Mouse (Mus musculus) MEL (cell line): ENCODE results near the gene Lifr. TPM values are rescaled to one million over a fixed set of nuclear protein-coding genes. Genes with fewer than 3 reads are reported as not detected.

Source experiments
- DNase-seq: peaks from one replicate; pipeline ENCODE4 v3.0.0; 2011; ENCODE audit warnings: low read depth, low spot score
- H3K27ac ChIP-seq: 2 replicates; pipeline ENCODE4 v1.5.1; 2012; ENCODE audit warnings: low read depth, mild to moderate bottlenecking, control low read depth, low read length, moderate library complexity; ENCODE audit not compliant: control insufficient read depth
- H3K27me3 ChIP-seq, 2 experiments: fragments of 150-350 bp in 1 of 2; sonication (generic) in 1 of 2; 2 replicates each; pipeline ENCODE4 v1.6.1; 2012; ENCODE audit warnings: low read length in 2 of 2, mild to moderate bottlenecking in 2 of 2, improper control_type of control experiment in 1 of 2, moderate library complexity in 1 of 2; ENCODE audit not compliant: insufficient read depth in 2 of 2, control insufficient read depth in 1 of 2
- H3K36me3 ChIP-seq, 2 experiments: 2 replicates each; pipeline ENCODE4 v1.6.1; 2012 to 2014; ENCODE audit warnings: low read length in 2 of 2, improper control_type of control experiment in 1 of 2, inconsistent platforms in 1 of 2, mild to moderate bottlenecking in 1 of 2; ENCODE audit not compliant: insufficient read depth in 2 of 2, control insufficient read depth in 1 of 2
- H3K4me1 ChIP-seq, 2 experiments: fragments of 150-350 bp in 1 of 2; sonication (generic) in 1 of 2; 2 replicates each; pipeline ENCODE4 v1.6.1; 2012; ENCODE audit warnings: low read length in 2 of 2, improper control_type of control experiment in 1 of 2, mild to moderate bottlenecking in 1 of 2; ENCODE audit not compliant: insufficient read depth in 2 of 2, control insufficient read depth in 1 of 2
- H3K4me3 ChIP-seq, 2 experiments: fragments of 150-350 bp in 1 of 2; sonication (generic) in 1 of 2; 2 replicates each; pipeline ENCODE4 v1.5.1; 2012; ENCODE audit warnings: low read depth in 2 of 2, low read length in 2 of 2, mild to moderate bottlenecking in 2 of 2, moderate library complexity in 2 of 2, control low read depth in 1 of 2, improper control_type of control experiment in 1 of 2; ENCODE audit not compliant: control insufficient read depth in 1 of 2, insufficient read depth in 1 of 2
- H3K79me2 ChIP-seq: 2 replicates; pipeline ENCODE4 v1.6.1; 2012; ENCODE audit warnings: mild to moderate bottlenecking, low read length, moderate library complexity; ENCODE audit not compliant: control insufficient read depth, poor library complexity, insufficient read depth
- H3K9ac ChIP-seq: 2 replicates; pipeline ENCODE4 v1.6.1; 2012; ENCODE audit warnings: low read depth, mild to moderate bottlenecking, control low read depth, low read length, moderate library complexity; ENCODE audit not compliant: control insufficient read depth, poor library complexity, severe bottlenecking
- H3K9me3 ChIP-seq: fragments of 150-350 bp; sonication (generic); replicated peaks from 2 replicates; pipeline ENCODE4 v1.6.1; 2012; ENCODE audit warnings: mild to moderate bottlenecking, low read length, improper control_type of control experiment, moderate library complexity; ENCODE audit not compliant: insufficient read depth
- CTCF ChIP-seq, 3 experiments: IDR thresholded peaks in 2 of 3; conservative IDR thresholded peaks in 1 of 3; 2 replicates each; pipeline ENCODE4 v1.5.1; 2011 to 2012; ENCODE audit warnings: low read length in 3 of 3, low read depth in 2 of 3, mild to moderate bottlenecking in 2 of 3, improper control_type of control experiment in 1 of 3, inconsistent platforms in 1 of 3, mixed read lengths in 1 of 3, moderate library complexity in 1 of 3; ENCODE audit not compliant: control insufficient read depth in 1 of 3, insufficient read depth in 1 of 3, poor library complexity in 1 of 3, severe bottlenecking in 1 of 3
- E2F4 ChIP-seq: IDR thresholded peaks from 2 replicates; pipeline ENCODE4 v1.6.1; 2011; ENCODE audit warnings: low read depth, low read length, improper control_type of control experiment, borderline replicate concordance
- ELF1 ChIP-seq: IDR thresholded peaks from 2 replicates; pipeline ENCODE4 v1.6.1; 2014; ENCODE audit warnings: low read depth, mild to moderate bottlenecking, inconsistent platforms, low read length, improper control_type of control experiment, moderate library complexity
- HCFC1 ChIP-seq: IDR thresholded peaks from 2 replicates; pipeline ENCODE4 v1.6.1; 2012; ENCODE audit warnings: low read depth, mild to moderate bottlenecking, inconsistent platforms, low read length, improper control_type of control experiment, moderate library complexity
- KAT2A ChIP-seq: conservative IDR thresholded peaks from 2 replicates; pipeline ENCODE4 v1.6.1; 2012; ENCODE audit warnings: low read depth, low read length, improper control_type of control experiment, inconsistent platforms
- MAFK ChIP-seq: IDR thresholded peaks from 2 replicates; pipeline ENCODE4 v1.6.1; 2011; ENCODE audit warnings: low read depth, mild to moderate bottlenecking, low read length, improper control_type of control experiment, borderline replicate concordance
- MAX ChIP-seq: IDR thresholded peaks from 2 replicates; pipeline ENCODE4 v1.6.1; 2011; ENCODE audit warnings: low read length, improper control_type of control experiment
- MEF2A ChIP-seq: IDR thresholded peaks from 2 replicates; pipeline ENCODE4 v1.6.1; 2014; ENCODE audit warnings: low read depth, mild to moderate bottlenecking, inconsistent platforms, low read length, improper control_type of control experiment; ENCODE audit not compliant: poor library complexity, insufficient replicate concordance, severe bottlenecking; ENCODE audit errors: extremely low read depth
- MYC ChIP-seq: IDR thresholded peaks from 2 replicates; pipeline ENCODE4 v1.6.1; 2011; ENCODE audit warnings: low read depth, mild to moderate bottlenecking, low read length, improper control_type of control experiment, moderate library complexity
- NRF1 ChIP-seq: IDR thresholded peaks from 2 replicates; pipeline ENCODE4 v1.6.1; 2014; ENCODE audit warnings: low read depth, mild to moderate bottlenecking, inconsistent platforms, low read length, improper control_type of control experiment, moderate library complexity; ENCODE audit not compliant: poor library complexity, insufficient read depth, severe bottlenecking
- RAD21 ChIP-seq: IDR thresholded peaks from 2 replicates; pipeline ENCODE4 v1.6.1; 2011; ENCODE audit warnings: mild to moderate bottlenecking, low read depth, low read length, improper control_type of control experiment
- RCOR1 ChIP-seq: IDR thresholded peaks from 2 replicates; pipeline ENCODE4 v1.6.1; 2012; ENCODE audit warnings: low read depth, mild to moderate bottlenecking, inconsistent platforms, low read length, improper control_type of control experiment
- SMC3 ChIP-seq: IDR thresholded peaks from 2 replicates; pipeline ENCODE4 v1.6.1; 2011; ENCODE audit warnings: low read depth, low read length, improper control_type of control experiment
- TAL1 ChIP-seq: IDR thresholded peaks from 2 replicates; pipeline ENCODE4 v1.6.1; 2012; ENCODE audit warnings: mild to moderate bottlenecking, inconsistent platforms, low read length, moderate library complexity, mixed read lengths
- TCF12 ChIP-seq: IDR thresholded peaks from 2 replicates; pipeline ENCODE4 v1.6.1; 2014; ENCODE audit warnings: low read depth, mild to moderate bottlenecking, inconsistent platforms, low read length, improper control_type of control experiment, moderate library complexity
- UBTF ChIP-seq: IDR thresholded peaks from 2 replicates; pipeline ENCODE4 v1.6.1; 2012; ENCODE audit warnings: low read depth, mild to moderate bottlenecking, inconsistent platforms, low read length, improper control_type of control experiment, moderate library complexity, borderline replicate concordance; ENCODE audit not compliant: insufficient read depth
- USF2 ChIP-seq, 2 experiments: IDR thresholded peaks; 2 replicates each; pipeline ENCODE4 v1.6.1; 2011 to 2012; ENCODE audit warnings: improper control_type of control experiment in 2 of 2, low read length in 2 of 2, borderline replicate concordance in 1 of 2, inconsistent platforms in 1 of 2, low read depth in 1 of 2, mild to moderate bottlenecking in 1 of 2; ENCODE audit not compliant: insufficient read depth in 1 of 2
- ZMIZ1 ChIP-seq: IDR thresholded peaks from 2 replicates; pipeline ENCODE4 v1.6.1; 2012; ENCODE audit warnings: low read depth, mild to moderate bottlenecking, inconsistent platforms, low read length, improper control_type of control experiment, moderate library complexity
- ZNF384 ChIP-seq: IDR thresholded peaks from 2 replicates; pipeline ENCODE4 v1.6.1; 2012; ENCODE audit warnings: low read depth, mild to moderate bottlenecking, inconsistent platforms, low read length, improper control_type of control experiment
- polyA plus RNA-seq, 2 experiments: library from polyadenylated mRNA; stranded (reverse) in 1 of 2; unstranded in 1 of 2; fragments of >175 nt in 1 of 2; fragments of >200 nt in 1 of 2; gene quantifications; 2 replicates each; pipeline versions ENCODE4 v1.2.1 to v1.2.4; 2012; ENCODE audit warnings: low replicate concordance in 2 of 2, low read depth in 1 of 2; ENCODE audit not compliant: insufficient read length in 2 of 2, insufficient read depth in 1 of 2, missing spikeins in 1 of 2
- total RNA-seq: library from RNA; depleted of rRNA; stranded (reverse); fragments of 300-350 nt; gene quantifications from 2 replicates; pipeline ENCODE4 v1.2.3, GENCODE M21; 2012

The Lifr gene
- total and polyA plus RNA-seq, 3 experiments = not detected

DNA sequence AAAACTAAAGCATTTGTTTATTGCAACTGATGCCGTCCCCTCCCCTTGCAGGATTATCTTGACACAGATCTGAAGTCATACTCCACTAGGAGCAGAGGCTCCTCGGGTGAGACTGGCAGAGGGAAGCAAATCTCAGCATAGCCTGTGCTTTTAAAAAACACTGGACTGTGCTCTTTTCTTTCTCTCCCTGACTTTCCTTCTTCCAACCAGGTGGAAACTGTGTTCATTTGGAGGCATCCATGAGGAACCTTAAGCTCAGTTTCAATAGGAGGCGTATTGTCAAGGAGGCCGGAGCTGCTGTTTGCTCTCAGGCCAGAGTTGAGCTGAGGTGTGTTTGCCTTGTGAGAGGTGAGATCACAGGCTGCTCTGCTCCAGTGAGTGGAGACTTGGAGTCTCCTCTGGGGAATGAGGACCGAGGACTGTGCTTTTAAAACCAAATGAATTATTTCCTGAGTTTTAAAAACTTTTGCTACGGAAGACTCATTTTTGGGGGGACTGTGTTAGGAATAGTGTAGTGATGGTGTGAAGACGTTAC, 40.3 kb downstream of the Lifr start:
- no peak for TF ChIP-seq TAL1
- no peak for TF ChIP-seq RCOR1
- no peak for TF ChIP-seq E2F4
- no peak for TF ChIP-seq USF2 (IDR thresholded peaks at IDR 0.05; ENCODE audit: borderline replicate concordance in 1 of 2, insufficient read depth in 1 of 2, low read depth in 1 of 2, low read length in 2 of 2)
- no peak for TF ChIP-seq MAX
- no peak for TF ChIP-seq MAFK
- TF ChIP-seq UBTF = no peak
- no peak for TF ChIP-seq MYC
- TF ChIP-seq HCFC1 = no peak
- no peak for TF ChIP-seq ZNF384
- TF ChIP-seq KAT2A = no peak
- no peak for TF ChIP-seq NRF1
- TF ChIP-seq ZMIZ1 = no peak
- no peak for TF ChIP-seq TCF12
- TF ChIP-seq ELF1 = no peak
- TF ChIP-seq RAD21 = no peak
- TF ChIP-seq CTCF (IDR thresholded peaks at IDR 0.05 in 2 of 3, conservative IDR thresholded peaks at IDR 0.05 in 1 of 3; ENCODE audit: control insufficient read depth in 1 of 3, insufficient read depth in 1 of 3, low read depth in 2 of 3, low read length in 3 of 3, poor library complexity in 1 of 3, severe bottlenecking in 1 of 3) = no peak
- TF ChIP-seq MEF2A = no peak
- TF ChIP-seq, all 39 proteins: peak for 0
- Histone ChIP-seq H3K9me3 (no peaks in the 10 kb centered on the region), H3K4me3 (no peak overlapping the region), H3K27ac (no peak overlapping the region), H3K79me2 (no peaks in the 10 kb centered on the region), H3K36me3 (no peaks in the 10 kb centered on the region), H3K9ac (no peak overlapping the region), H3K27me3 (no peaks in the 10 kb centered on the region), H3K4me1 (no peaks in the 10 kb centered on the region)
- DNase-seq = no peak

DNA sequence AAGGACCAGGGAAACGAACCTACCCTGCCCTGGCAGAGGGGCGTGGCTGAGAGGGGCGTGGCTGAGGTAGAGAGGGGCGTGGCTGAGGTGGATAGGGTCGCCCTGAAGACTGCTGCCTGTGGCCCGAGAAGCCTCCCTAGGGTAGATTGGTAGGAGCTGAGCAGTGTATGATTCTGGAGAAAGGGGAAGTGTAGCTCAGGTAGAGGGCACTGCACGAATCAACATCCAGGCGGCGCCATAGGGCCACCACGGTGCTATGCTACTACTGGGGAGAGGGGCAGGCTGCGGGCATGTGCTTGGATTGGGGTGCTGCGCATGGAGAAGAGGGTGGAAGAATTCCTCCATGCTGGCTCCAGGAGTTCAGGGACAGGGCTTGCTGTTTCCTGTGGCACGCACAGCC, 42.3 kb downstream of the Lifr start:
- Histone ChIP-seq H3K27ac (no peak overlapping the region), H3K9ac (no peak overlapping the region), H3K79me2 (no peaks in the 10 kb centered on the region), H3K4me3 (no peak overlapping the region), H3K27me3 (no peaks in the 10 kb centered on the region), H3K36me3 (no peaks in the 10 kb centered on the region), H3K4me1 (no peaks in the 10 kb centered on the region), H3K9me3 (no peaks in the 10 kb centered on the region)
- DNase-seq = peak; percentile 7
- peak in 2 of 3 experiments; percentile 3 to 16; a peak in 2 of 6 replicates for TF ChIP-seq CTCF (IDR thresholded peaks at IDR 0.05 in 2 of 3, conservative IDR thresholded peaks at IDR 0.05 in 1 of 3; ENCODE audit: control insufficient read depth in 1 of 3, insufficient read depth in 1 of 3, low read depth in 2 of 3, low read length in 3 of 3, poor library complexity in 1 of 3, severe bottlenecking in 1 of 3)
- no peak for TF ChIP-seq RAD21
- peak; percentile 22; the same call in 1 of the 2 replicates for TF ChIP-seq SMC3
- no peak for TF ChIP-seq NRF1
